8 mouse cellular contexts compared by ENCODE assay signal in genomic region chr7:45126844-45127699, GRCm38 (mm10). TPM values are rescaled to one million over a fixed set of nuclear protein-coding genes. Genes with fewer than 3 reads are reported as not detected.
A peak's percentile ranks its signal among the peaks of the same experiment; 100 is the strongest.
DNase-seq lines count a peak whose midpoint lies in the region; ATAC-seq and TF ChIP-seq lines count a peak whose summit lies in the region.

No protein-coding gene starts in this region.

- H3K36me3 ChIP-seq in liver, adult 2 months (ENCODE audit: control insufficient read depth, insufficient read depth, low read length), result peaks cover 25% of the 10 kb centered on the region; the same call in 1 of the 2 replicates
- peaks cover 37% of the 10 kb centered on the region for H3K36me3 ChIP-seq in hindbrain, embryonic 15.5 days
- peaks cover 34% of the 10 kb centered on the region for H3K36me3 ChIP-seq in myocyte (ENCODE audit: control insufficient read depth, insufficient read depth)

- peak overlapping the region; percentile 90; the same call in 1 of the 2 replicates for H3K4me3 ChIP-seq in liver, adult 2 months (ENCODE audit: insufficient read depth, low read depth, low read length)
- H3K4me3 ChIP-seq in hindbrain, embryonic 15.5 days, result peak overlapping the region; percentile 70
- H3K4me3 ChIP-seq in myocyte, result peak overlapping the region; percentile 81

- peak overlapping the region; percentile 63 for H3ac ChIP-seq in myocyte (ENCODE audit: control insufficient read depth, insufficient read length)

- H3K79me2 ChIP-seq in liver, adult 2 months (ENCODE audit: control insufficient read depth, insufficient read depth, low read length), result peaks cover 11% of the 10 kb centered on the region; the same call in 1 of the 2 replicates
- H3K79me2 ChIP-seq in myocyte (ENCODE audit: control insufficient read depth, insufficient read depth), result peaks cover 44% of the 10 kb centered on the region

- peak overlapping the region; percentile 79 for H3K4me2 ChIP-seq in hindbrain, embryonic 15.5 days
- H3K4me2 ChIP-seq in myocyte (ENCODE audit: low read depth), result peak overlapping the region; percentile 99

- DNase-seq in liver, adult 2 months (ENCODE audit: extremely low read depth, low read depth, low spot score), result no peak
- no peak for DNase-seq in liver
- no peak for DNase-seq in brain, embryonic 14.5 days (ENCODE audit: low read depth)
- no peak for DNase-seq in adrenal gland, postnatal 36 days
- no peak for DNase-seq in gastrocnemius, postnatal 36 days

- H3K9me3 ChIP-seq in hindbrain, embryonic 15.5 days, result no peaks in the 10 kb centered on the region

- TF ChIP-seq CTCF in liver, adult 2 months (IDR thresholded peaks at IDR 0.05; ENCODE audit: low read depth, low read length), result peak; percentile 11; the same call in 1 of the 2 replicates
- TF ChIP-seq CTCF in brain, embryonic 14.5 days (IDR thresholded peaks at IDR 0.05; ENCODE audit: borderline replicate concordance, extremely low read depth, insufficient read depth, insufficient read length), result peak; percentile 42; the same call in 1 of the 2 replicates

- H3K27me3 ChIP-seq in liver, adult 2 months (ENCODE audit: control insufficient read depth, insufficient read depth, low read length), result no peaks in the 10 kb centered on the region
- no peaks in the 10 kb centered on the region for H3K27me3 ChIP-seq in hindbrain, embryonic 15.5 days
- H3K27me3 ChIP-seq in myocyte (ENCODE audit: control insufficient read depth, insufficient read depth, insufficient read length), result no peaks in the 10 kb centered on the region

- WGBS in liver, adult 2 months, result 31% methylated on average over 21 of the region's 21 CpGs
- 49% methylated on average over 21 of the region's 21 CpGs for WGBS in hindbrain, embryonic 15.5 days

- no peak for TF ChIP-seq POLR2A in liver, adult 2 months (IDR thresholded peaks at IDR 0.05; ENCODE audit: extremely low read depth, insufficient read depth, low read length)
- TF ChIP-seq POLR2A in brain, embryonic 14.5 days (IDR thresholded peaks at IDR 0.05; ENCODE audit: borderline replicate concordance, extremely low read depth, insufficient read depth, insufficient read length, poor library complexity, severe bottlenecking), result no peak
- TF ChIP-seq POLR2A in myocyte (IDR thresholded peaks at IDR 0.05; ENCODE audit: insufficient read length, low read depth), result no peak

- H3K9ac ChIP-seq in liver, adult 2 months (ENCODE audit: low read depth, low read length), result peak overlapping the region; percentile 95
- H3K9ac ChIP-seq in hindbrain, embryonic 15.5 days, result peak overlapping the region; percentile 91

- H3K27ac ChIP-seq in liver, adult 2 months (replicated peaks; ENCODE audit: insufficient read depth, low read depth, low read length), result peak overlapping the region; percentile 22; the same call in 1 of the 2 replicates
- peak overlapping the region; percentile 84 for H3K27ac ChIP-seq in hindbrain, embryonic 15.5 days (replicated peaks)

- H3K4me1 ChIP-seq in liver, adult 2 months (ENCODE audit: control insufficient read depth, insufficient read depth, low read length), result peaks cover 41% of the 10 kb centered on the region
- H3K4me1 ChIP-seq in hindbrain, embryonic 15.5 days (replicated peaks), result peaks cover 54% of the 10 kb centered on the region

- intact Hi-C loops in gastrocnemius, postnatal 36 days (cut with DNase I), result no loop called here

- no peak for ATAC-seq in hindbrain, embryonic 15.5 days (ENCODE audit: low FRiP score, low read depth)
- ATAC-seq in erythroid progenitor cell, adult 5-6 weeks (replicated peaks; ENCODE audit: low FRiP score, poor library complexity, severe bottlenecking), result no peak

TF ChIP-seq in myocyte, 11 proteins besides CTCF, POLR2A, EP300 and RAD21:
- peak; percentile 4 for TF ChIP-seq POLR2AphosphoS2 (IDR thresholded peaks at IDR 0.05; ENCODE audit: insufficient read length, low read depth)
- no peak for TF ChIP-seq MYOD1 (IDR thresholded peaks at IDR 0.05; ENCODE audit: control insufficient read depth in 1 of 3, insufficient read length in 2 of 3, low read depth in 2 of 3)

RNA-seq across cellular contexts. Expression of gene Rpl13a, which starts 1.5 kb away (rescaled TPM):
- 1,440 and 1,681 TPM in 2 replicates for total RNA-seq in liver, adult 2 months (2014; rRNA removed)
- 488 and 544 TPM in 2 replicates for polyA plus RNA-seq in liver, adult 2 months (2012; rRNA removed)
- polyA plus RNA-seq in brain, embryonic 14.5 days (2012; rRNA removed), result 2,550 and 2,843 TPM in 2 replicates
- polyA plus RNA-seq in hindbrain, embryonic 15.5 days (2015; fragmentation: Nextera tagmentation; extraction: Ambion mirVana), result 624 and 661 TPM in 2 replicates
- 6,110 TPM for polyA plus RNA-seq in myocyte (2012; fragmentation: generic; extraction: Trizol)
- 1,000 to 10,000 TPM; 1,621 to 1,757 TPM for total RNA-seq in adrenal gland, postnatal 36 days (2021)
- 100 to 1,000 TPM; 488 to 598 TPM for total RNA-seq in gastrocnemius, postnatal 36 days (2021)
- 918 and 1,040 TPM in 2 replicates for total RNA-seq in erythroid progenitor cell, adult 5-6 weeks (2015; ENCODE audit: low replicate concordance)
- total RNA-seq in erythroid progenitor cell, adult 5-6 weeks (2017; ENCODE audit: low replicate concordance), result 765 and 800 TPM in 2 replicates

RNA-seq across cellular contexts. Expression of gene Rps11, which starts 2.8 kb away (rescaled TPM):
- total RNA-seq in liver, adult 2 months (2014; rRNA removed), result 355 and 400 TPM in 2 replicates
- polyA plus RNA-seq in liver, adult 2 months (2012; rRNA removed), result 95.1 and 111 TPM in 2 replicates
- 421 and 634 TPM in 2 replicates for polyA plus RNA-seq in brain, embryonic 14.5 days (2012; rRNA removed)
- polyA plus RNA-seq in hindbrain, embryonic 15.5 days (2015; fragmentation: Nextera tagmentation; extraction: Ambion mirVana), result 762 and 841 TPM in 2 replicates
- polyA plus RNA-seq in myocyte (2012; fragmentation: generic; extraction: Trizol), result 2,217 TPM
- total RNA-seq in adrenal gland, postnatal 36 days (2021), result 1,000 to 10,000 TPM; 1,231 to 1,372 TPM
- total RNA-seq in gastrocnemius, postnatal 36 days (2021), result 100 to 1,000 TPM; 388 to 460 TPM
- total RNA-seq in erythroid progenitor cell, adult 5-6 weeks (2015; ENCODE audit: low replicate concordance), result 694 and 736 TPM in 2 replicates
- total RNA-seq in erythroid progenitor cell, adult 5-6 weeks (2017; ENCODE audit: low replicate concordance), result 189 and 313 TPM in 2 replicates

RNA-seq across cellular contexts. Expression of gene Gm45713, which starts 9.0 kb away (rescaled TPM):
- total RNA-seq in liver, adult 2 months (2014; rRNA removed), result 0.13 TPM in 1 of 2 replicates, not detected in the other
- polyA plus RNA-seq in liver, adult 2 months (2012; rRNA removed), result 0.98 TPM in 1 of 2 replicates, not detected in the other
- 0.30 and 0.31 TPM in 2 replicates for polyA plus RNA-seq in brain, embryonic 14.5 days (2012; rRNA removed)
- polyA plus RNA-seq in hindbrain, embryonic 15.5 days (2015; fragmentation: Nextera tagmentation; extraction: Ambion mirVana), result not detected in 2 replicates
- polyA plus RNA-seq in myocyte (2012; fragmentation: generic; extraction: Trizol), result 3.6 TPM
- not detected for total RNA-seq in adrenal gland, postnatal 36 days (2021)
- not detected for total RNA-seq in gastrocnemius, postnatal 36 days (2021)
- not detected in 2 replicates for total RNA-seq in erythroid progenitor cell, adult 5-6 weeks (2015; ENCODE audit: low replicate concordance)
- total RNA-seq in erythroid progenitor cell, adult 5-6 weeks (2017; ENCODE audit: low replicate concordance), result 0.98 and 2.3 TPM in 2 replicates

RNA-seq across cellular contexts. Expression of gene Flt3l, which starts 9.2 kb away (rescaled TPM):
- 3.2 and 5.4 TPM in 2 replicates for total RNA-seq in liver, adult 2 months (2014; rRNA removed)
- polyA plus RNA-seq in liver, adult 2 months (2012; rRNA removed), result 20.8 and 30.8 TPM in 2 replicates
- polyA plus RNA-seq in brain, embryonic 14.5 days (2012; rRNA removed), result 6.2 and 9.0 TPM in 2 replicates
- 2.0 and 2.7 TPM in 2 replicates for polyA plus RNA-seq in hindbrain, embryonic 15.5 days (2015; fragmentation: Nextera tagmentation; extraction: Ambion mirVana)
- 7.2 TPM for polyA plus RNA-seq in myocyte (2012; fragmentation: generic; extraction: Trizol)
- total RNA-seq in adrenal gland, postnatal 36 days (2021), result 10 to 100 TPM; 15.3 to 25.5 TPM
- 1 to 10 TPM; 2.8 to 4.0 TPM for total RNA-seq in gastrocnemius, postnatal 36 days (2021)
- 3.6 and 17.2 TPM in 2 replicates for total RNA-seq in erythroid progenitor cell, adult 5-6 weeks (2015; ENCODE audit: low replicate concordance)
- 0.23 and 4.5 TPM in 2 replicates for total RNA-seq in erythroid progenitor cell, adult 5-6 weeks (2017; ENCODE audit: low replicate concordance)

RNA-seq across cellular contexts. Expression of gene Fcgrt, which starts 23.4 kb away (rescaled TPM):
- 163 and 188 TPM in 2 replicates for total RNA-seq in liver, adult 2 months (2014; rRNA removed)
- 170 and 193 TPM in 2 replicates for polyA plus RNA-seq in liver, adult 2 months (2012; rRNA removed)
- polyA plus RNA-seq in brain, embryonic 14.5 days (2012; rRNA removed), result 11.7 and 17.3 TPM in 2 replicates
- 33.9 and 36.9 TPM in 2 replicates for polyA plus RNA-seq in hindbrain, embryonic 15.5 days (2015; fragmentation: Nextera tagmentation; extraction: Ambion mirVana)
- polyA plus RNA-seq in myocyte (2012; fragmentation: generic; extraction: Trizol), result 67.2 TPM
- 100 to 1,000 TPM; 116 to 138 TPM for total RNA-seq in adrenal gland, postnatal 36 days (2021)
- total RNA-seq in gastrocnemius, postnatal 36 days (2021), result 10 to 100 TPM; 39.2 to 40.0 TPM
- 10.5 TPM in 2 replicates for total RNA-seq in erythroid progenitor cell, adult 5-6 weeks (2015; ENCODE audit: low replicate concordance)
- 8.3 and 9.7 TPM in 2 replicates for total RNA-seq in erythroid progenitor cell, adult 5-6 weeks (2017; ENCODE audit: low replicate concordance)
